Mouse (Mus musculus) E14TG2a.4 (cell line): ENCODE measurements around the gene Olfr1065.

Experiments used
- CTCF ChIP-seq: conservative IDR thresholded peaks from 2 replicates; pipeline ENCODE4 v1.5.1; 2014; ENCODE audit warnings: low read length
- NANOG ChIP-seq: IDR thresholded peaks from 2 replicates; pipeline ENCODE4 v1.6.1; 2014; ENCODE audit warnings: borderline replicate concordance, low read length, mixed read lengths
- POU5F1 ChIP-seq: IDR thresholded peaks from 2 replicates; pipeline ENCODE4 v1.6.1; 2014; ENCODE audit warnings: low read length, borderline replicate concordance

- TF ChIP-seq CTCF: no peak
- no peak for TF ChIP-seq NANOG
- TF ChIP-seq POU5F1: no peak
Observed at GRCm38 (mm10) chr2:86413950-86414349, 36.4 kb downstream of the Olfr1065 start, which contains the start of gene Olfr1061.
